Mouse (Mus musculus): ENCODE measurements at regions not wholly inside any gene's neighbourhood (a gene's known extent, or its start where the extent isn't known, plus 50 kb on each side); places are given as distances from the start of the nearest gene placed in this dataset.

GRCm38 (mm10) chr7:124455659-124456058, 473.0 kb downstream of the Hs3st4 start:
- TF ChIP-seq CTCF (IDR thresholded peaks at IDR 0.05; ENCODE audit: control insufficient read depth, insufficient read depth, insufficient read length) (no peak), MYOG (IDR thresholded peaks at IDR 0.05; ENCODE audit: control insufficient read depth, extremely low read depth, insufficient read length) (no peak), MYOD1 (IDR thresholded peaks at IDR 0.05; ENCODE audit: control insufficient read depth, insufficient read length, low read depth) (no peak), CEBPB (IDR thresholded peaks at IDR 0.05; ENCODE audit: low read depth) (no peak)
- no peaks in the 10 kb centered on the region for H3K79me3 ChIP-seq (ENCODE audit: low read depth)
- H3K36me3 ChIP-seq (ENCODE audit: control insufficient read depth, insufficient read depth), result no peaks in the 10 kb centered on the region
- H3K79me2 ChIP-seq (ENCODE audit: control insufficient read depth, insufficient read depth), result no peaks in the 10 kb centered on the region
- no peaks in the 10 kb centered on the region for H3K27me3 ChIP-seq (ENCODE audit: control insufficient read depth, insufficient read depth, insufficient read length)
- no peak overlapping the region for H3ac ChIP-seq (ENCODE audit: control insufficient read depth, insufficient read length, low read depth)
- H3K4me3 ChIP-seq (ENCODE audit: insufficient read depth, poor library complexity, severe bottlenecking), result no peak overlapping the region

- no peaks in the 10 kb centered on the region for H3K27me3 ChIP-seq (ENCODE audit: control insufficient read depth, insufficient read depth, insufficient read length)
- no peaks in the 10 kb centered on the region for H3K79me3 ChIP-seq (ENCODE audit: low read depth)
- H3K4me3 ChIP-seq (ENCODE audit: insufficient read depth, poor library complexity, severe bottlenecking), result no peak overlapping the region
- H3K79me2 ChIP-seq (ENCODE audit: control insufficient read depth, insufficient read depth), result no peaks in the 10 kb centered on the region
- no peak overlapping the region for H3ac ChIP-seq (ENCODE audit: control insufficient read depth, insufficient read length, low read depth)
- H3K36me3 ChIP-seq (ENCODE audit: control insufficient read depth, insufficient read depth), result no peaks in the 10 kb centered on the region
- no peak for TF ChIP-seq FOSL1 (IDR thresholded peaks at IDR 0.05; ENCODE audit: insufficient read depth, low read length, poor library complexity, severe bottlenecking)
- no peak for TF ChIP-seq CTCF (IDR thresholded peaks at IDR 0.05; ENCODE audit: control insufficient read depth, insufficient read depth, insufficient read length)
- no peak for TF ChIP-seq MAX (IDR thresholded peaks at IDR 0.05)
- no peak for TF ChIP-seq MYOG (IDR thresholded peaks at IDR 0.05; ENCODE audit: control insufficient read depth, extremely low read depth, insufficient read length)
- TF ChIP-seq CEBPB (IDR thresholded peaks at IDR 0.05; ENCODE audit: low read depth), result no peak
- no peak for TF ChIP-seq USF1 (IDR thresholded peaks at IDR 0.05; ENCODE audit: low read depth)
- no peak for TF ChIP-seq MYOD1 (IDR thresholded peaks at IDR 0.05; ENCODE audit: control insufficient read depth, insufficient read length, low read depth)
Observed at GRCm38 (mm10) chr7:124487326-124487725, 504.7 kb downstream of the Hs3st4 start.

GRCm38 (mm10) chr7:124491109-124491793, 508.6 kb downstream of the Hs3st4 start:
- no peak overlapping the region for H3ac ChIP-seq (ENCODE audit: control insufficient read depth, insufficient read length, low read depth)
- no peaks in the 10 kb centered on the region for H3K36me3 ChIP-seq (ENCODE audit: control insufficient read depth, insufficient read depth)
- no peak for TF ChIP-seq MYOD1 (IDR thresholded peaks at IDR 0.05; ENCODE audit: control insufficient read depth, insufficient read length, low read depth)
- no peak for TF ChIP-seq CTCF (IDR thresholded peaks at IDR 0.05; ENCODE audit: control insufficient read depth, insufficient read depth, insufficient read length)
- TF ChIP-seq CEBPB (IDR thresholded peaks at IDR 0.05; ENCODE audit: low read depth), result no peak
- TF ChIP-seq MAX (IDR thresholded peaks at IDR 0.05), result no peak
- TF ChIP-seq FOSL1 (IDR thresholded peaks at IDR 0.05; ENCODE audit: insufficient read depth, low read length, poor library complexity, severe bottlenecking), result no peak
- no peak for TF ChIP-seq MYOG (IDR thresholded peaks at IDR 0.05; ENCODE audit: control insufficient read depth, extremely low read depth, insufficient read length)
- TF ChIP-seq USF1 (IDR thresholded peaks at IDR 0.05; ENCODE audit: low read depth), result no peak
- no peak overlapping the region for H3K4me3 ChIP-seq (ENCODE audit: insufficient read depth, poor library complexity, severe bottlenecking)
- no peaks in the 10 kb centered on the region for H3K79me3 ChIP-seq (ENCODE audit: low read depth)
- no peaks in the 10 kb centered on the region for H3K27me3 ChIP-seq (ENCODE audit: control insufficient read depth, insufficient read depth, insufficient read length)
- H3K79me2 ChIP-seq (ENCODE audit: control insufficient read depth, insufficient read depth), result no peaks in the 10 kb centered on the region

GRCm38 (mm10) chr7:124491851-124492390, 509.3 kb downstream of the Hs3st4 start:
- Histone ChIP-seq H3K79me2 (ENCODE audit: control insufficient read depth, insufficient read depth) (no peaks in the 10 kb centered on the region), H3K79me3 (ENCODE audit: low read depth) (no peaks in the 10 kb centered on the region), H3K36me3 (ENCODE audit: control insufficient read depth, insufficient read depth) (no peaks in the 10 kb centered on the region), H3K27me3 (ENCODE audit: control insufficient read depth, insufficient read depth, insufficient read length) (no peaks in the 10 kb centered on the region), H3K4me3 (ENCODE audit: insufficient read depth, poor library complexity, severe bottlenecking) (no peak overlapping the region), H3ac (ENCODE audit: control insufficient read depth, insufficient read length, low read depth) (no peak overlapping the region)
- TF ChIP-seq MYOG (IDR thresholded peaks at IDR 0.05; ENCODE audit: control insufficient read depth, extremely low read depth, insufficient read length), result no peak
- TF ChIP-seq CEBPB (IDR thresholded peaks at IDR 0.05; ENCODE audit: low read depth), result no peak
- no peak for TF ChIP-seq FOSL1 (IDR thresholded peaks at IDR 0.05; ENCODE audit: insufficient read depth, low read length, poor library complexity, severe bottlenecking)

GRCm38 (mm10) chr7:124500636-124501035, 518.0 kb downstream of the Hs3st4 start:
- TF ChIP-seq FOSL1 (IDR thresholded peaks at IDR 0.05; ENCODE audit: insufficient read depth, low read length, poor library complexity, severe bottlenecking) (no peak), CTCF (IDR thresholded peaks at IDR 0.05; ENCODE audit: control insufficient read depth, insufficient read depth, insufficient read length) (no peak), CEBPB (IDR thresholded peaks at IDR 0.05; ENCODE audit: low read depth) (no peak), USF1 (IDR thresholded peaks at IDR 0.05; ENCODE audit: low read depth) (no peak), MYOD1 (IDR thresholded peaks at IDR 0.05; ENCODE audit: control insufficient read depth, insufficient read length, low read depth) (no peak), MAX (IDR thresholded peaks at IDR 0.05) (no peak), MYOG (IDR thresholded peaks at IDR 0.05; ENCODE audit: control insufficient read depth, extremely low read depth, insufficient read length) (no peak)
- no peaks in the 10 kb centered on the region for H3K27me3 ChIP-seq (ENCODE audit: control insufficient read depth, insufficient read depth, insufficient read length)
- H3K36me3 ChIP-seq (ENCODE audit: control insufficient read depth, insufficient read depth), result no peaks in the 10 kb centered on the region
- no peak overlapping the region for H3K4me3 ChIP-seq (ENCODE audit: insufficient read depth, poor library complexity, severe bottlenecking)
- no peaks in the 10 kb centered on the region for H3K79me2 ChIP-seq (ENCODE audit: control insufficient read depth, insufficient read depth)
- no peak overlapping the region for H3ac ChIP-seq (ENCODE audit: control insufficient read depth, insufficient read length, low read depth)
- no peaks in the 10 kb centered on the region for H3K79me3 ChIP-seq (ENCODE audit: low read depth)

- Histone ChIP-seq H3K79me3 (ENCODE audit: low read depth) (no peaks in the 10 kb centered on the region), H3K27me3 (ENCODE audit: control insufficient read depth, insufficient read depth, insufficient read length) (no peaks in the 10 kb centered on the region), H3ac (ENCODE audit: control insufficient read depth, insufficient read length, low read depth) (no peak overlapping the region), H3K4me3 (ENCODE audit: insufficient read depth, poor library complexity, severe bottlenecking) (no peak overlapping the region), H3K36me3 (ENCODE audit: control insufficient read depth, insufficient read depth) (no peaks in the 10 kb centered on the region), H3K79me2 (ENCODE audit: control insufficient read depth, insufficient read depth) (no peaks in the 10 kb centered on the region)
- no peak for TF ChIP-seq MYOG (IDR thresholded peaks at IDR 0.05; ENCODE audit: control insufficient read depth, extremely low read depth, insufficient read length)
- no peak for TF ChIP-seq CTCF (IDR thresholded peaks at IDR 0.05; ENCODE audit: control insufficient read depth, insufficient read depth, insufficient read length)
- TF ChIP-seq MYOD1 (IDR thresholded peaks at IDR 0.05; ENCODE audit: control insufficient read depth, insufficient read length, low read depth), result no peak
- TF ChIP-seq MAX (IDR thresholded peaks at IDR 0.05), result no peak
- TF ChIP-seq USF1 (IDR thresholded peaks at IDR 0.05; ENCODE audit: low read depth), result no peak
- TF ChIP-seq CEBPB (IDR thresholded peaks at IDR 0.05; ENCODE audit: low read depth), result no peak
- no peak for TF ChIP-seq FOSL1 (IDR thresholded peaks at IDR 0.05; ENCODE audit: insufficient read depth, low read length, poor library complexity, severe bottlenecking)
Observed at GRCm38 (mm10) chr7:124502760-124503159, 520.1 kb downstream of the Hs3st4 start.

Measured in C2C12 (cell line).